ENCODE assay signal across 15 mouse cellular contexts in the genomic region with DNA sequence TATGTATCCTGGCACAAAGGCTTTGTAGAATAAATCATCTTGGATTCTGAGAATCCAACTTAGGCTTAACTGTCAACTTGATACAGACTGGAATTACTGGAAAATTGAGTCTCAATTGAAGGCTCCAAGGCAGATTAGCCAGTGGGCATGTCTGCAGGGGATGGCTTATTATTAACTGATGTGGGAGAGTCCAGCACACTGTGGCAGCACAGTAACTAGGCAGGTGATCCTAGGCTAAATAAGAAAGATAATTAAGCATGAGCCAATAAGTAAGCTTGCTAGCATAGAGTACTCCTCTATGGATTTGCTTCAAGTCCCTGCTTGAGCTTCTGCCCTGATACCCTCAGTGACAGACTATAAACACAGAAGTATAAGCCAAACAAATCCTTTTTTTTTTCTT.
"Had no signal": no experiment of that assay in that cellular context is flagged by ENCODE, and none has a peak within 500 bp of the region (broad histone marks: within the 10 kb centered on the region; RNA-seq: fewer than 3 reads in every experiment).

No protein-coding gene starts in this region.

- H3K9ac ChIP-seq: hindbrain, embryonic 12.5 days; limb, embryonic 15.5 days; liver, embryonic 12.5 days; lung, embryonic 14.5 days had no signal

- H3K27me3 ChIP-seq: hindbrain, embryonic 12.5 days; limb, embryonic 15.5 days; liver, embryonic 12.5 days had no signal

- H3K9me3 ChIP-seq: hindbrain, embryonic 12.5 days; limb, embryonic 15.5 days; liver, embryonic 12.5 days had no signal

- H3K27ac ChIP-seq: hindbrain, embryonic 12.5 days; limb, embryonic 15.5 days; liver, embryonic 12.5 days had no signal

- H3K36me3 ChIP-seq: hindbrain, embryonic 12.5 days; limb, embryonic 15.5 days; liver, embryonic 12.5 days had no signal

- DNase-seq: layer of hippocampus, adult 9-11 months; layer of hippocampus, postnatal 36 days; lung, embryonic 14.5 days; lung, postnatal 10 days; lung, postnatal 4 days; right cerebral cortex, postnatal 14 days; thymus, adult 18-20 months; thymus, postnatal 14 days had no signal

- H3K4me1 ChIP-seq: hindbrain, embryonic 12.5 days; limb, embryonic 15.5 days; liver, embryonic 12.5 days had no signal

- H3K4me2 ChIP-seq: hindbrain, embryonic 12.5 days; limb, embryonic 15.5 days; liver, embryonic 12.5 days; lung, embryonic 14.5 days; midbrain, embryonic 11.5 days had no signal

- H3K4me3 ChIP-seq: hindbrain, embryonic 12.5 days; limb, embryonic 15.5 days; liver, embryonic 12.5 days had no signal

- ATAC-seq: hindbrain, embryonic 16.5 days; inflammation-experienced regulatory T-cells, adult 6 months; liver, embryonic 12.5 days; midbrain, embryonic 16.5 days had no signal
